19 mouse cellular contexts compared by ENCODE assay signal in genomic region chr6:101047195-101047594, GRCm38 (mm10).
DNase-seq lines count a peak whose midpoint lies in the region; ATAC-seq and TF ChIP-seq lines count a peak whose summit lies in the region.
"Had no signal": no experiment of that assay in that cellular context is flagged by ENCODE, and none has a peak within 500 bp of the region (broad histone marks: within the 10 kb centered on the region; RNA-seq: fewer than 3 reads in every experiment).

No protein-coding gene starts in this region.

- H3K4me3 ChIP-seq in forebrain, embryonic 14.5 days (ENCODE audit: low read depth, low read length): no peak overlapping the region
- H3K4me3 ChIP-seq in forebrain, embryonic 12.5 days (replicated peaks): no peak overlapping the region
- H3K4me3 ChIP-seq in lung, embryonic 16.5 days (ENCODE audit: low read length): no peak overlapping the region
- no peak overlapping the region for H3K4me3 ChIP-seq in hindbrain, postnatal 0 days (ENCODE audit: low read length)
- no peak overlapping the region for H3K4me3 ChIP-seq in midbrain, embryonic 16.5 days (ENCODE audit: low read depth, low read length)
- H3K4me3 ChIP-seq: left cerebral cortex, adult 2 months; liver, embryonic 13.5 days; neural tube, embryonic 12.5 days; stomach, embryonic 15.5 days had no signal

- H3K27me3 ChIP-seq in forebrain, embryonic 14.5 days (replicated peaks; ENCODE audit: control insufficient read depth, insufficient read depth, low read length): no peaks in the 10 kb centered on the region
- no peaks in the 10 kb centered on the region for H3K27me3 ChIP-seq in forebrain, embryonic 12.5 days
- no peaks in the 10 kb centered on the region for H3K27me3 ChIP-seq in lung, embryonic 16.5 days (ENCODE audit: control insufficient read depth, insufficient read depth, low read depth, low read length)
- no peaks in the 10 kb centered on the region for H3K27me3 ChIP-seq in hindbrain, postnatal 0 days (ENCODE audit: insufficient read depth, low read length)
- no peaks in the 10 kb centered on the region for H3K27me3 ChIP-seq in midbrain, embryonic 16.5 days (ENCODE audit: control insufficient read depth, insufficient read depth, low read depth, low read length)
- H3K27me3 ChIP-seq: liver, embryonic 13.5 days; neural tube, embryonic 12.5 days; stomach, embryonic 15.5 days had no signal

- no peaks in the 10 kb centered on the region for H3K36me3 ChIP-seq in forebrain, embryonic 14.5 days (ENCODE audit: control insufficient read depth, insufficient read depth, low read length)
- H3K36me3 ChIP-seq in forebrain, embryonic 12.5 days (replicated peaks): no peaks in the 10 kb centered on the region
- no peaks in the 10 kb centered on the region for H3K36me3 ChIP-seq in lung, embryonic 16.5 days (ENCODE audit: control insufficient read depth, insufficient read depth, low read length)
- no peaks in the 10 kb centered on the region for H3K36me3 ChIP-seq in hindbrain, postnatal 0 days (ENCODE audit: insufficient read depth, low read length)
- H3K36me3 ChIP-seq in midbrain, embryonic 16.5 days (ENCODE audit: control insufficient read depth, insufficient read depth, low read length): no peaks in the 10 kb centered on the region
- H3K36me3 ChIP-seq: liver, embryonic 13.5 days; neural tube, embryonic 12.5 days; stomach, embryonic 15.5 days had no signal

- H3K4me1 ChIP-seq in forebrain, embryonic 14.5 days (ENCODE audit: control insufficient read depth, insufficient read depth, low read length): peaks cover 2% of the 10 kb centered on the region; the same call in 1 of the 2 replicates
- peaks cover 24% of the 10 kb centered on the region for H3K4me1 ChIP-seq in forebrain, embryonic 12.5 days
- H3K4me1 ChIP-seq in lung, embryonic 16.5 days (replicated peaks; ENCODE audit: control insufficient read depth, insufficient read depth, low read length): no peaks in the 10 kb centered on the region; the same call in 1 of the 2 replicates
- peaks cover 3% of the 10 kb centered on the region; the same call in 1 of the 2 replicates for H3K4me1 ChIP-seq in hindbrain, postnatal 0 days (ENCODE audit: insufficient read depth, low read length)
- H3K4me1 ChIP-seq in midbrain, embryonic 16.5 days (ENCODE audit: control insufficient read depth, insufficient read depth, low read length): peaks cover 15% of the 10 kb centered on the region
- H3K4me1 ChIP-seq: liver, embryonic 13.5 days; stomach, embryonic 15.5 days had no signal

- no peak overlapping the region for H3K27ac ChIP-seq in forebrain, embryonic 14.5 days (ENCODE audit: low read depth, low read length)
- H3K27ac ChIP-seq in forebrain, embryonic 12.5 days: no peak overlapping the region
- H3K27ac ChIP-seq in lung, embryonic 16.5 days (ENCODE audit: low read length): no peak overlapping the region
- H3K27ac ChIP-seq in hindbrain, postnatal 0 days: no peak overlapping the region
- H3K27ac ChIP-seq in midbrain, embryonic 16.5 days (ENCODE audit: low read length): no peak overlapping the region
- H3K27ac ChIP-seq: kidney, postnatal 0 days; left cerebral cortex, adult 2 months; liver, embryonic 13.5 days; neural tube, embryonic 12.5 days; stomach, embryonic 15.5 days had no signal

- WGBS in forebrain, embryonic 14.5 days: 59% methylated on average over 10 of the region's 10 CpGs
- 66% methylated on average over 10 of the region's 10 CpGs for WGBS in forebrain, embryonic 12.5 days
- WGBS in lung, embryonic 16.5 days: 71% methylated on average over 10 of the region's 10 CpGs
- WGBS in hindbrain, postnatal 0 days: 62% methylated on average over 10 of the region's 10 CpGs
- WGBS in midbrain, embryonic 16.5 days: 24% methylated on average over 10 of the region's 10 CpGs

- H3K9me3 ChIP-seq in forebrain, embryonic 14.5 days (replicated peaks; ENCODE audit: control insufficient read depth, low read length): no peaks in the 10 kb centered on the region
- no peaks in the 10 kb centered on the region for H3K9me3 ChIP-seq in forebrain, embryonic 12.5 days
- no peaks in the 10 kb centered on the region for H3K9me3 ChIP-seq in lung, embryonic 16.5 days (ENCODE audit: control insufficient read depth, low read length)
- H3K9me3 ChIP-seq in hindbrain, postnatal 0 days (ENCODE audit: low read length): no peaks in the 10 kb centered on the region
- no peaks in the 10 kb centered on the region for H3K9me3 ChIP-seq in midbrain, embryonic 16.5 days (replicated peaks; ENCODE audit: control insufficient read depth, low read length, poor library complexity, severe bottlenecking)
- H3K9me3 ChIP-seq: liver, embryonic 13.5 days; neural tube, embryonic 12.5 days; stomach, embryonic 15.5 days had no signal

- DNase-seq in forebrain, embryonic 14.5 days (ENCODE audit: low spot score): no peak
- no peak for DNase-seq in lung, postnatal 14 days
- peak; percentile 16 for DNase-seq in hindbrain, postnatal 0 days (ENCODE audit: low spot score)
- no peak for DNase-seq in urinary bladder, adult 18-20 months (ENCODE audit: low spot score in 2 of 2)
- DNase-seq in gastrocnemius, postnatal 10 days: no peak
- DNase-seq: cerebellum, adult 9-10 months; kidney, adult 2 months; layer of hippocampus, adult 9-11 months; liver, embryonic 13.5 days; lung, adult 2 months; thymus, postnatal 25 days had no signal

- H3K9ac ChIP-seq in forebrain, embryonic 14.5 days (ENCODE audit: low read length): no peak overlapping the region
- no peak overlapping the region for H3K9ac ChIP-seq in forebrain, embryonic 12.5 days
- H3K9ac ChIP-seq in lung, embryonic 16.5 days (ENCODE audit: low read length): no peak overlapping the region
- no peak overlapping the region for H3K9ac ChIP-seq in hindbrain, postnatal 0 days (replicated peaks; ENCODE audit: low read length)
- H3K9ac ChIP-seq in midbrain, embryonic 16.5 days (ENCODE audit: low read depth, low read length): no peak overlapping the region
- H3K9ac ChIP-seq: liver, embryonic 13.5 days; neural tube, embryonic 12.5 days; stomach, embryonic 15.5 days had no signal

- ATAC-seq in forebrain, embryonic 14.5 days: peak; percentile 18; the same call in 1 of the 2 replicates
- no peak for ATAC-seq in forebrain, embryonic 12.5 days (ENCODE audit: low FRiP score)
- ATAC-seq in lung, embryonic 16.5 days (ENCODE audit: low read depth): peak; percentile 57
- ATAC-seq in hindbrain, postnatal 0 days: 0 out of 2 replicates have a peak, but pooled peaks have one; percentile 43
- ATAC-seq in midbrain, embryonic 16.5 days: peak; percentile 50; the same call in 1 of the 2 replicates
- ATAC-seq: CD4-positive, CD25-positive, alpha-beta regulatory T cell, adult 4 months had no signal

- H3K4me2 ChIP-seq in forebrain, embryonic 14.5 days (ENCODE audit: low read length): no peak overlapping the region
- H3K4me2 ChIP-seq in forebrain, embryonic 12.5 days: no peak overlapping the region
- no peak overlapping the region for H3K4me2 ChIP-seq in lung, embryonic 16.5 days (ENCODE audit: low read depth, low read length)
- H3K4me2 ChIP-seq in hindbrain, postnatal 0 days (ENCODE audit: low read depth, low read length): no peak overlapping the region
- H3K4me2 ChIP-seq in midbrain, embryonic 16.5 days (ENCODE audit: low read length): no peak overlapping the region
- H3K4me2 ChIP-seq: liver, embryonic 13.5 days; neural tube, embryonic 12.5 days; stomach, embryonic 15.5 days had no signal

- TF ChIP-seq CTCF in hindbrain, postnatal 0 days (IDR thresholded peaks at IDR 0.05; ENCODE audit: low read depth): no peak
